Mouse (Mus musculus): ENCODE measurements around the gene Moap1. TPM values are rescaled to one million over a fixed set of nuclear protein-coding genes. Genes with fewer than 3 reads are reported as not detected.
A peak's percentile ranks its signal among the peaks of the same experiment; 100 is the strongest.

Gene Moap1
- 17.8 and 23.9 TPM in 2 replicates for polyA plus RNA-seq (2014; fragmentation: Nextera tagmentation; extraction: Ambion mirVana)

DNA sequence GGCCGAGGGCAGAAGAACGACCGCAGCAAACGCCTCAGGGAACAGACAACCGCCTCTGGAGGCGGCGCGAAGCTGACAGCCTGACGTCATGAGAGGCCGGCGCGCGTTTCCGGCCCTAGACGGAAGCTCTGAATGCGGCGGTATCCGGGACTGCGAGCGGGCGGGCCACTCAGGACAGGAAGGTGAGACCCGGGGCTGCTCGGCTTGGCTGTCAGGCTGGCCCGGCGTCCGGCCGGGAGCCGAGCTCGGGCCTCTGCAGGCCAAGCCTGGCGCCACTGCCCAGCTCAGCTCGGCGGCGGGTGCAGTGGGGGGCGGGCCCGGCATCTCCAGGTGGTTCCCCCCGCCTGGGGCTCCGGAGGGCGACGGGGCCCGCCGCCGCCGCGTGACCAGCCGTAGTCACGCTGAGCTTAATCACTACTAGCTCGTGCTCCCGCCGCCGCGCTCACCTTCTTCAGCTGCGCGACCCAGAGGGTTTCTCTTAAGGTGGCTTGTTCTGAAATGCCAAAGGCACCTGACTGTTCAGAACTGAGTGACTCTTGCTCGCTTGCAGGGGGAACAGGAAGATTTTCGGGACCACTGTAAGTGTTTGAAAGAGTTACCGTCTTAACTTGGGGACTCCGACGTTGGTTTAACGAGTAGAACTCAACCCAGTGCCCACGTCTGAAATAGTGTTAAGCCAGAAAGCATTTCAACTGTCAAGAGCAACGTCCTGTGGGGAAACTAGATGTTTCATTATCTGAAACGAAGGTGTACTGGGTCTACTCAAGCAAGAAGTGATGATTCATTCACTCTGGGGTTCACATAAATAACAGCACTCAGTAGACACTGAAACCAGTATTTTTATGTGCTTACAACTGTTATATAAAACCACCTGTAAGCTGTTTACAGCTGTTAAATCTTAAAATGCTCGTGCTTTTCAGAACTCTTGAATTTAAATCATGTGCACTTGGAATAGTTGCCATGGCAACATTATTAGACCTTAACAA lies at the start of gene Moap1, which contains the start of gene Tmem251:
TSS of gene Moap1 (minus strand) at position 73 of the 986 bp plus-strand sequence.
TSS of gene Tmem251 (plus strand) at position 174 of the 986 bp plus-strand sequence.
- Histone ChIP-seq H3K27ac (replicated peaks; ENCODE audit: low read depth, low read length) (peak within 1 kb of the TSS; percentile 90), H3K27me3 (replicated peaks; ENCODE audit: control insufficient read depth, insufficient read depth, low read length) (no peaks in the 10 kb centered on the region), H3K9me3 (ENCODE audit: control insufficient read depth, low read length) (no peaks in the 10 kb centered on the region), H3K9ac (ENCODE audit: low read depth, low read length) (peak within 1 kb of the TSS; percentile 90), H3K4me2 (ENCODE audit: low read depth, low read length) (peak within 1 kb of the TSS; percentile 53), H3K4me3 (ENCODE audit: low read depth, low read length) (peak within 1 kb of the TSS; percentile 82), H3K4me1 (ENCODE audit: control insufficient read depth, insufficient read depth, low read length) (peaks cover 6% of the 10 kb centered on the region; the same call in 1 of the 2 replicates), H3K36me3 (ENCODE audit: control insufficient read depth, insufficient read depth, low read length) (peaks cover 5% of the 10 kb centered on the region; the same call in 1 of the 2 replicates)
- peak; percentile 94 for DNase-seq (ENCODE audit: low spot score)
- WGBS, result under 1% methylated on average over 18 of the region's 63 CpGs
- ATAC-seq (ENCODE audit: low read depth), result peak; percentile 98

GRCm38 (mm10) chr12:102787927-102788326 lies 44.5 kb upstream of the Moap1 start:
- Histone ChIP-seq H3K27ac (replicated peaks; ENCODE audit: low read depth, low read length) (no peak overlapping the region), H3K9ac (ENCODE audit: low read depth, low read length) (no peak overlapping the region), H3K4me3 (ENCODE audit: low read depth, low read length) (no peak overlapping the region), H3K27me3 (replicated peaks; ENCODE audit: control insufficient read depth, insufficient read depth, low read length) (no peaks in the 10 kb centered on the region), H3K4me2 (ENCODE audit: low read depth, low read length) (no peak overlapping the region), H3K36me3 (ENCODE audit: control insufficient read depth, insufficient read depth, low read length) (peaks cover 90% of the 10 kb centered on the region), H3K4me1 (ENCODE audit: control insufficient read depth, insufficient read depth, low read length) (no peaks in the 10 kb centered on the region), H3K9me3 (ENCODE audit: control insufficient read depth, low read length) (no peaks in the 10 kb centered on the region)
- ATAC-seq (ENCODE audit: low read depth) (no peak), DNase-seq (ENCODE audit: low spot score) (no peak)
- 90% methylated on average over 7 of the region's 7 CpGs for WGBS

DNA sequence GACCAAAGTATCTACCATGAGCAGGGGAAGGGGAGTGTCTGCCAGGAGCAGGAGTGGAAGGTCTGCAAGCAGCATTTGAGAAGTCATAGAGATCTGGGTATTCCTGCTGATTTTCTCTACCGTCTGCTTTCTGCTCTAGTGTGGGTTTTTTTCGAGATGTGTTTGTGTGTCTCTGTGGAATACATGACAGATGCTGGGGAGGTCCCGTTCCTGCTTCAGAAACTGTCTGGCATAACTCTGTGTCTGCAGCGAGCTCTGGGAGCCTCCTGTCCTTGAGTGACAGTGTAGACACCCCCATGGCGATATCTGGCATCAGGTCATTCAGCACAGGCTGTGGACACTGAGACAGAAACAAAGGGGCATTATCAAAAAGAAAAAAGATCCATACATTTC lies 42.1 kb upstream of the Moap1 start:
- ATAC-seq (ENCODE audit: low read depth) (no peak), DNase-seq (ENCODE audit: low spot score) (no peak)
- Histone ChIP-seq H3K9ac (ENCODE audit: low read depth, low read length) (no peak overlapping the region), H3K27me3 (replicated peaks; ENCODE audit: control insufficient read depth, insufficient read depth, low read length) (no peaks in the 10 kb centered on the region), H3K27ac (replicated peaks; ENCODE audit: low read depth, low read length) (no peak overlapping the region), H3K4me2 (ENCODE audit: low read depth, low read length) (no peak overlapping the region), H3K4me1 (ENCODE audit: control insufficient read depth, insufficient read depth, low read length) (no peaks in the 10 kb centered on the region), H3K4me3 (ENCODE audit: low read depth, low read length) (no peak overlapping the region), H3K36me3 (ENCODE audit: control insufficient read depth, insufficient read depth, low read length) (peaks cover 83% of the 10 kb centered on the region), H3K9me3 (ENCODE audit: control insufficient read depth, low read length) (no peaks in the 10 kb centered on the region)
- 77% methylated on average over 5 of the region's 5 CpGs for WGBS

GRCm38 (mm10) chr12:102784899-102785592 lies 41.6 kb upstream of the Moap1 start:
- DNase-seq (ENCODE audit: low spot score), result no peak
- no peaks in the 10 kb centered on the region for H3K9me3 ChIP-seq (ENCODE audit: control insufficient read depth, low read length)
- no peak overlapping the region for H3K9ac ChIP-seq (ENCODE audit: low read depth, low read length)
- no peak overlapping the region for H3K27ac ChIP-seq (replicated peaks; ENCODE audit: low read depth, low read length)
- peaks cover 77% of the 10 kb centered on the region for H3K36me3 ChIP-seq (ENCODE audit: control insufficient read depth, insufficient read depth, low read length)
- no peaks in the 10 kb centered on the region for H3K27me3 ChIP-seq (replicated peaks; ENCODE audit: control insufficient read depth, insufficient read depth, low read length)
- H3K4me1 ChIP-seq (ENCODE audit: control insufficient read depth, insufficient read depth, low read length), result no peaks in the 10 kb centered on the region
- ATAC-seq (ENCODE audit: low read depth), result no peak
- no peak overlapping the region for H3K4me2 ChIP-seq (ENCODE audit: low read depth, low read length)
- WGBS, result 85% methylated on average over 19 of the region's 19 CpGs
- H3K4me3 ChIP-seq (ENCODE audit: low read depth, low read length), result no peak overlapping the region

- Histone ChIP-seq H3K36me3 (ENCODE audit: control insufficient read depth, insufficient read depth, low read length) (peaks cover 63% of the 10 kb centered on the region), H3K4me1 (ENCODE audit: control insufficient read depth, insufficient read depth, low read length) (no peaks in the 10 kb centered on the region), H3K9ac (ENCODE audit: low read depth, low read length) (no peak overlapping the region), H3K4me3 (ENCODE audit: low read depth, low read length) (no peak overlapping the region), H3K4me2 (ENCODE audit: low read depth, low read length) (no peak overlapping the region), H3K9me3 (ENCODE audit: control insufficient read depth, low read length) (no peaks in the 10 kb centered on the region), H3K27me3 (replicated peaks; ENCODE audit: control insufficient read depth, insufficient read depth, low read length) (no peaks in the 10 kb centered on the region), H3K27ac (replicated peaks; ENCODE audit: low read depth, low read length) (no peak overlapping the region)
- ATAC-seq (ENCODE audit: low read depth) (no peak), DNase-seq (ENCODE audit: low spot score) (no peak)
- WGBS, result 87% methylated on average over 5 of the region's 5 CpGs
These were observed 39.4 kb upstream of the Moap1 start for GRCm38 (mm10) chr12:102782841-102783240.

DNA sequence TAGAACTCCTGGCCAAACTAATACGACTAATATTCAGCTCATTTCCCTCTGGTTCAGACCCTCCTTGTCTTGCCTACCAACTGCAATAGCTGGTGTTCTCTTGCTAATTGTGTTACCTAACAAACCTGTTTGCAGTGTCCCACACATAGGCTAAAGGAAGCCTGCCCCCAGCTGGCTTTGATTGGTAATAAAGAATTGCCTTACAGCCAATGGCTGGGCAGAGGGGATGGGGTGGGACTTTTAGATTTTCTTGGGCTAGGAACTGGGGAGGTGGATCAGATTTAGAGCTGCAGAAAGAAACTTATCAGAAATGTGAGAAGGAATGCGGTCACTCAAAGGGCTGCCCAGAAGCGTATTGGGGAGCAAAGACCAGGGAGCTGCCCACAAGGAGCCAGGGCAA lies 36.0 kb upstream of the Moap1 start:
- DNase-seq (ENCODE audit: low spot score), result peak; percentile 28
- peaks cover 58% of the 10 kb centered on the region for H3K36me3 ChIP-seq (ENCODE audit: control insufficient read depth, insufficient read depth, low read length)

GRCm38 (mm10) chr12:102778151-102778550 lies 34.7 kb upstream of the Moap1 start:
- peaks cover 56% of the 10 kb centered on the region for H3K36me3 ChIP-seq (ENCODE audit: control insufficient read depth, insufficient read depth, low read length)
- ATAC-seq (ENCODE audit: low read depth), result no peak
- WGBS, result 88% methylated on average over 5 of the region's 5 CpGs
- DNase-seq (ENCODE audit: low spot score), result no peak
- H3K9ac ChIP-seq (ENCODE audit: low read depth, low read length), result no peak overlapping the region
- H3K4me1 ChIP-seq (ENCODE audit: control insufficient read depth, insufficient read depth, low read length), result no peaks in the 10 kb centered on the region
- H3K9me3 ChIP-seq (ENCODE audit: control insufficient read depth, low read length), result no peaks in the 10 kb centered on the region
- H3K4me2 ChIP-seq (ENCODE audit: low read depth, low read length), result no peak overlapping the region
- H3K4me3 ChIP-seq (ENCODE audit: low read depth, low read length), result no peak overlapping the region
- H3K27ac ChIP-seq (replicated peaks; ENCODE audit: low read depth, low read length), result no peak overlapping the region
- H3K27me3 ChIP-seq (replicated peaks; ENCODE audit: control insufficient read depth, insufficient read depth, low read length), result no peaks in the 10 kb centered on the region

More for the DNA sequence above, 36.0 kb upstream of the Moap1 start:
- Histone ChIP-seq H3K4me2 (ENCODE audit: low read depth, low read length) (no peak overlapping the region), H3K9ac (ENCODE audit: low read depth, low read length) (no peak overlapping the region), H3K27ac (replicated peaks; ENCODE audit: low read depth, low read length) (no peak overlapping the region), H3K27me3 (replicated peaks; ENCODE audit: control insufficient read depth, insufficient read depth, low read length) (no peaks in the 10 kb centered on the region), H3K9me3 (ENCODE audit: control insufficient read depth, low read length) (no peaks in the 10 kb centered on the region), H3K4me1 (ENCODE audit: control insufficient read depth, insufficient read depth, low read length) (no peaks in the 10 kb centered on the region), H3K4me3 (ENCODE audit: low read depth, low read length) (no peak overlapping the region)
- 48% methylated on average over 3 of the region's 3 CpGs for WGBS
- ATAC-seq (ENCODE audit: low read depth), result no peak

- no peak for ATAC-seq (ENCODE audit: low read depth)
- 87% methylated on average over 14 of the region's 14 CpGs for WGBS
These were observed 32.6 kb upstream of the Moap1 start for GRCm38 (mm10) chr12:102776035-102776434.

More at GRCm38 (mm10) chr12:102776035-102776434, 32.6 kb upstream of the Moap1 start:
- Histone ChIP-seq H3K4me3 (ENCODE audit: low read depth, low read length) (no peak overlapping the region), H3K4me2 (ENCODE audit: low read depth, low read length) (no peak overlapping the region), H3K27me3 (replicated peaks; ENCODE audit: control insufficient read depth, insufficient read depth, low read length) (no peaks in the 10 kb centered on the region), H3K9ac (ENCODE audit: low read depth, low read length) (no peak overlapping the region), H3K36me3 (ENCODE audit: control insufficient read depth, insufficient read depth, low read length) (peaks cover 59% of the 10 kb centered on the region), H3K27ac (replicated peaks; ENCODE audit: low read depth, low read length) (no peak overlapping the region), H3K4me1 (ENCODE audit: control insufficient read depth, insufficient read depth, low read length) (no peaks in the 10 kb centered on the region), H3K9me3 (ENCODE audit: control insufficient read depth, low read length) (no peaks in the 10 kb centered on the region)
- no peak for DNase-seq (ENCODE audit: low spot score)

Data from embryonic facial prominence, embryonic 14.5 days (tissue).